In the genomic region with DNA sequence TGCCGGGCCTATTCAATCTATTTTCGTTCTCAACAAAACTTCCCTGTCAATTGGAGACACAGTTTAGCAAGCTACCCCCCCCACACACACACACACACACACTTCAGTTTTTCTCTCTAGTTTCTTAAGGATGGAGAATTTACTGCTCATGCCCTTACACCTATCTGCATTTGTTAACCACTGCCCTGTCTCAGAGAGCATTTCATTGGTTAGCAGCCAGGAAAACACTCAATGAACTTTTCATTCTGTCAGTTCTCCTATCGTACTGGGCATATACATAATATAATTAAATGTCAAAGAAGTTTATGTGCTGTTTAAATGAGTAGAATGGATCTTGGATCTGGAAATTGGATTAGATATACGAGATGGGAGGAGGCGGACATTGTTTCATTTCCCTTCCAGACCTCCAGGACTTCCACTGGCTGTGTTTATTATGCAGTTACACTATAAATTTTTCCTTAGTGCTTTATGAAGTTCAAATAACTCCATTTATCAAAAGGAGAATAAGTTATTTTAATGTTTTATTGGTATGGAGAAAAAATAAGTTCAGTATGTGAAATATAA, we compare ENCODE assay signal across 22 mouse cellular contexts.
DNase-seq lines count a peak whose midpoint lies in the region; ATAC-seq and TF ChIP-seq lines count a peak whose summit lies in the region.
"Had no signal": no experiment of that assay in that cellular context is flagged by ENCODE, and none has a peak within 500 bp of the region (broad histone marks: within the 10 kb centered on the region; RNA-seq: fewer than 3 reads in every experiment).

No protein-coding gene starts in this region.

- no peak for TF ChIP-seq CTCF in kidney, postnatal 0 days (IDR thresholded peaks at IDR 0.05; ENCODE audit: low read depth)
- no peak for TF ChIP-seq CTCF in lung, embryonic 14.5 days (IDR thresholded peaks at IDR 0.05; ENCODE audit: low read depth)

- ATAC-seq in kidney, embryonic 14.5 days (ENCODE audit: low FRiP score, low TSS enrichment), result peak; percentile 78; the same call in 1 of the 2 replicates
- no peak; the same call in 1 of the 2 replicates for ATAC-seq in kidney, postnatal 0 days (replicated peaks; ENCODE audit: low FRiP score, low read depth)
- no peak for ATAC-seq in lung, embryonic 14.5 days (ENCODE audit: insufficient read depth)
- ATAC-seq: forebrain, embryonic 13.5 days; forebrain, embryonic 16.5 days had no signal

- H3K4me1 ChIP-seq in kidney, embryonic 14.5 days (ENCODE audit: control insufficient read depth, insufficient read depth, low read length), result no peaks in the 10 kb centered on the region
- H3K4me1 ChIP-seq in kidney, postnatal 0 days (replicated peaks; ENCODE audit: insufficient read depth, low read length), result no peaks in the 10 kb centered on the region
- no peaks in the 10 kb centered on the region for H3K4me1 ChIP-seq in lung, embryonic 14.5 days (ENCODE audit: insufficient read depth)
- H3K4me1 ChIP-seq: forebrain, embryonic 10.5 days; forebrain, embryonic 13.5 days; heart, embryonic 10.5 days; heart, embryonic 13.5 days had no signal

- no peak for DNase-seq in kidney, postnatal 25 days
- peak; percentile 89 for DNase-seq in kidney, postnatal 0 days (ENCODE audit: low spot score)
- no peak for DNase-seq in kidney, adult 9 months
- peak; percentile 26 for DNase-seq in lung, embryonic 14.5 days
- DNase-seq in lung, adult 18-20 months, result no peak
- DNase-seq: adrenal gland, postnatal 10 days; adrenal gland, postnatal 36 days; cerebellum, adult 18-20 months; cerebellum, adult 9-10 months; cerebellum, postnatal 14 days; gastrocnemius, postnatal 10 days; gastrocnemius, postnatal 36 days; heart, adult 2 months; heart, postnatal 14 days; heart, postnatal 4 days had no signal

- no peak overlapping the region for H3K9ac ChIP-seq in kidney, embryonic 14.5 days (ENCODE audit: low read depth, low read length)
- no peak overlapping the region for H3K9ac ChIP-seq in kidney, postnatal 0 days (ENCODE audit: low read depth, low read length)
- H3K9ac ChIP-seq in lung, embryonic 14.5 days, result no peak overlapping the region
- H3K9ac ChIP-seq: forebrain, embryonic 13.5 days; heart, embryonic 13.5 days; hindbrain, embryonic 14.5 days had no signal

- H3K4me2 ChIP-seq in kidney, embryonic 14.5 days (replicated peaks; ENCODE audit: low read depth, low read length), result no peak overlapping the region
- no peak overlapping the region for H3K4me2 ChIP-seq in kidney, postnatal 0 days (ENCODE audit: low read length)
- H3K4me2 ChIP-seq in lung, embryonic 14.5 days, result no peak overlapping the region
- H3K4me2 ChIP-seq: forebrain, embryonic 13.5 days; heart, embryonic 13.5 days; hindbrain, embryonic 14.5 days had no signal

- H3K9me3 ChIP-seq in kidney, embryonic 14.5 days (ENCODE audit: control insufficient read depth, low read length), result no peaks in the 10 kb centered on the region
- H3K9me3 ChIP-seq in kidney, postnatal 0 days (replicated peaks; ENCODE audit: low read length), result no peaks in the 10 kb centered on the region
- no peaks in the 10 kb centered on the region for H3K9me3 ChIP-seq in lung, embryonic 14.5 days (ENCODE audit: low read depth, low read length)
- H3K9me3 ChIP-seq: forebrain, embryonic 10.5 days; forebrain, embryonic 13.5 days; heart, embryonic 10.5 days; heart, embryonic 13.5 days had no signal

- no peak overlapping the region; the same call in 1 of the 2 replicates for H3K27ac ChIP-seq in kidney, embryonic 14.5 days (ENCODE audit: low read depth, low read length)
- H3K27ac ChIP-seq in kidney, postnatal 0 days, result no peak overlapping the region
- H3K27ac ChIP-seq in lung, embryonic 14.5 days (ENCODE audit: low read depth), result no peak overlapping the region
- H3K27ac ChIP-seq: forebrain, embryonic 10.5 days; forebrain, embryonic 13.5 days; heart, adult 2 months; heart, embryonic 10.5 days; heart, embryonic 13.5 days; hindbrain, embryonic 14.5 days had no signal

- 45% methylated on average over 5 of the region's 5 CpGs for WGBS in kidney, embryonic 14.5 days
- WGBS in kidney, postnatal 0 days, result 36% methylated on average over 5 of the region's 5 CpGs
- WGBS in lung, embryonic 14.5 days, result 52% methylated on average over 5 of the region's 5 CpGs

- no peak overlapping the region for H3K4me3 ChIP-seq in kidney, embryonic 14.5 days (ENCODE audit: low read length)
- H3K4me3 ChIP-seq in kidney, postnatal 0 days (replicated peaks; ENCODE audit: low read depth, low read length), result no peak overlapping the region
- no peak overlapping the region for H3K4me3 ChIP-seq in lung, embryonic 14.5 days (ENCODE audit: low read depth, low read length)
- H3K4me3 ChIP-seq: forebrain, embryonic 10.5 days; forebrain, embryonic 13.5 days; heart, adult 2 months; heart, embryonic 10.5 days; heart, embryonic 13.5 days had no signal

- no peaks in the 10 kb centered on the region for H3K27me3 ChIP-seq in kidney, embryonic 14.5 days (ENCODE audit: control insufficient read depth, insufficient read depth, low read length)
- no peaks in the 10 kb centered on the region for H3K27me3 ChIP-seq in kidney, postnatal 0 days (ENCODE audit: insufficient read depth, low read length)
- H3K27me3 ChIP-seq in lung, embryonic 14.5 days (ENCODE audit: insufficient read depth, low read length), result no peaks in the 10 kb centered on the region
- H3K27me3 ChIP-seq: forebrain, embryonic 13.5 days; heart, embryonic 13.5 days had no signal

- H3K36me3 ChIP-seq in kidney, embryonic 14.5 days (ENCODE audit: control insufficient read depth, insufficient read depth, low read length), result no peaks in the 10 kb centered on the region
- H3K36me3 ChIP-seq in kidney, postnatal 0 days (ENCODE audit: insufficient read depth, low read length), result no peaks in the 10 kb centered on the region
- H3K36me3 ChIP-seq in lung, embryonic 14.5 days (ENCODE audit: insufficient read depth), result no peaks in the 10 kb centered on the region
- H3K36me3 ChIP-seq: forebrain, embryonic 10.5 days; heart, embryonic 10.5 days; heart, embryonic 13.5 days had no signal

Comparison
In these comparisons a context has a peak if more than half of its experiments do, and no peak if none do; other contexts are left out.
1. DNase-seq: peak in kidney, postnatal 0 days (single experiment) and lung, embryonic 14.5 days (single experiment); none in kidney, postnatal 25 days (0 of 2), kidney, adult 9 months (single experiment) and lung, adult 18-20 months (0 of 2).